Mouse (Mus musculus): ENCODE results near the gene Erv3. TPM values are rescaled to one million over a fixed set of nuclear protein-coding genes. Genes with fewer than 3 reads are reported as not detected.
A peak's percentile ranks its signal among the peaks of the same experiment; 100 is the strongest.
"Not testable (repeated sequence)": the region's sequence is repeated elsewhere in the genome, so short reads cannot be mapped to it uniquely, and the experiment has no call there.

Gene Erv3
- total RNA-seq, 2 experiments from 2014 or later, result not detected

GRCm38 (mm10) chr2:131864262-131864796 lies 4.8 kb upstream of the Erv3 start:
- no peak for DNase-seq
- intact Hi-C loops (cut with DNase I), result no loop called here

GRCm38 (mm10) chr2:131863472-131863871 lies 3.9 kb upstream of the Erv3 start:
- intact Hi-C loops (cut with DNase I), result no loop called here

GRCm38 (mm10) chr2:131862617-131863275 lies 3.2 kb upstream of the Erv3 start:
- intact Hi-C loops (cut with DNase I), result no loop called here
- no peak for DNase-seq

More at GRCm38 (mm10) chr2:131863472-131863871, 3.9 kb upstream of the Erv3 start:
- DNase-seq, result no peak

- no peak for DNase-seq
- intact Hi-C loops (cut with DNase I), result no loop called here
Observed at GRCm38 (mm10) chr2:131857838-131858237, 1.7 kb downstream of the Erv3 start.

- intact Hi-C loops (cut with DNase I), result no loop called here
- no peak for DNase-seq
Observed at GRCm38 (mm10) chr2:131853719-131854118, 5.8 kb downstream of the Erv3 start.

- no peak for DNase-seq
- intact Hi-C loops (cut with DNase I), result no loop called here
Observed at GRCm38 (mm10) chr2:131851333-131852092, 8.0 kb downstream of the Erv3 start.

- DNase-seq, result no peak
- intact Hi-C loops (cut with DNase I), result no loop called here
Observed at GRCm38 (mm10) chr2:131850047-131850446, 9.5 kb downstream of the Erv3 start.

- peak; percentile 19 to 32 for DNase-seq
- intact Hi-C loops (cut with DNase I), result no loop called here
Observed at GRCm38 (mm10) chr2:131847501-131848359, 11.8 kb downstream of the Erv3 start.

GRCm38 (mm10) chr2:131846811-131847210 lies 12.7 kb downstream of the Erv3 start:
- no peak for DNase-seq
- intact Hi-C loops (cut with DNase I), result no loop called here

- intact Hi-C loops (cut with DNase I), result no loop called here
- peak; percentile 23 to 44 for DNase-seq
Observed at GRCm38 (mm10) chr2:131846132-131846710, 13.3 kb downstream of the Erv3 start.

GRCm38 (mm10) chr2:131845671-131846070 lies 13.9 kb downstream of the Erv3 start:
- peak; percentile 21 to 42 for DNase-seq
- intact Hi-C loops (cut with DNase I), result no loop called here

GRCm38 (mm10) chr2:131842568-131842967 lies 17.0 kb downstream of the Erv3 start:
- intact Hi-C loops (cut with DNase I), result no loop called here
- no peak for DNase-seq

- intact Hi-C loops (cut with DNase I), result no loop called here
Observed at GRCm38 (mm10) chr2:131841321-131841693, 18.2 kb downstream of the Erv3 start.

GRCm38 (mm10) chr2:131840611-131841320 lies 18.8 kb downstream of the Erv3 start:
- no peak for DNase-seq

More at GRCm38 (mm10) chr2:131841321-131841693, 18.2 kb downstream of the Erv3 start:
- no peak for DNase-seq

GRCm38 (mm10) chr2:131834296-131834695 lies 25.3 kb downstream of the Erv3 start:
- intact Hi-C loops (cut with DNase I), result no loop called here
- DNase-seq, result no peak

More at GRCm38 (mm10) chr2:131840611-131841320, 18.8 kb downstream of the Erv3 start:
- intact Hi-C loops (cut with DNase I), result no loop called here

- intact Hi-C loops (cut with DNase I), result no loop called here
- no peak for DNase-seq
Observed at GRCm38 (mm10) chr2:131831861-131832260, 27.7 kb downstream of the Erv3 start.

- DNase-seq; intact Hi-C loops (cut with DNase I): not testable (repeated sequence)
Observed at GRCm38 (mm10) chr2:131830945-131831344, 28.6 kb downstream of the Erv3 start.

GRCm38 (mm10) chr2:131827999-131828975 lies 31.3 kb downstream of the Erv3 start:
- intact Hi-C loops (cut with DNase I), result loop anchor here (5.0 kb wide), 1 partner anchor 64 kb away; no protein-coding TSS in a partner anchor

More at GRCm38 (mm10) chr2:131827999-131828975, 31.3 kb downstream of the Erv3 start:
- DNase-seq, result peak; percentile 71 to 83

All from heart, postnatal 10 days (tissue).